Mouse (Mus musculus): Measurements from ENCODE around the gene Brd1. TPM values are rescaled to one million over a fixed set of nuclear protein-coding genes. Genes with fewer than 3 reads are reported as not detected.

Gene Brd1
- polyA plus RNA-seq, 1 experiment from 2014 or later = 12.0 TPM

DNA sequence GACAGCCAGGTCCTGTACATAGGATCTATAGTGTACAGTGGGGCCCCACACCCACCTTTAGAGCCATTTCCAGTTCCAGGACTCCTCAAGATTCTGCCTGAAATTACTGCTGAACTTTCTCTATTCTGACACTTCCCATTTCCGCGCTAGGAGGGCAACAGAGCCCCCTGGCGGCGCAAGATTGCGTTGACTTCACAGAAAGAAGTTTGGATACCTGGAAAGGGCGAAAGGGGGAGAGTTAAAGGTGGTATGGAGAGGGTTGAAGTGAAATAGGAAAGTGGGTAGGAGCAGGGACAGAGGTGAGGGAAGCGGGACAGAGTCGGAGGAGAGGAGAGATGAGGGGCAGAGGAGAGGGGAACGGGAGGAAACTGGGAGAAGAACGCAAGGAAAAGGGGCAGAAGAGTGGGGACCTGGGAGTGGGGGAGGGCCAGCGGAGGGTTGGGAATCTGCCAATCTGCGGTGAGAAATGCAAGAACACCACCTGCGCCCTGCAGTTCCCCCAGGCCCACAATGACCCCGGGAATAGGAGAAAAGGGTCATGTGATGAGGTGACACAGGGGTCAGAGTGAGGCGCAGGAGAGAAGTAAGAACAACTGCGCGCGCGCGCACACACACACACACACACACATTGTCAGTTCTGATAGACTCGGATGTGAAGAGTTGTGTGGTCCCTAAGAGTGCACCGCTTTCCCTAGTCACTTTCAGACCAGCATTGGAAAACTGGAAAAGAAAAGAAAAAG is 71.8 kb downstream of the Brd1 start:
- 0 out of 2 replicates have a peak, but pooled peaks cover 4% of the 10 kb centered on the region for H3K27me3 ChIP-seq (ENCODE audit: control insufficient read depth, insufficient read depth, low read length)
- peak overlapping the region; percentile 43 for H3K4me2 ChIP-seq (ENCODE audit: low read depth, low read length)
- H3K27ac ChIP-seq (ENCODE audit: low read length) = no peak overlapping the region
- no peaks in the 10 kb centered on the region for H3K4me1 ChIP-seq (ENCODE audit: control insufficient read depth, insufficient read depth, low read length)
- 6% methylated on average over 22 of the region's 22 CpGs for WGBS
- H3K4me3 ChIP-seq (ENCODE audit: low read length) = no peak overlapping the region
- no peaks in the 10 kb centered on the region for H3K36me3 ChIP-seq (ENCODE audit: control insufficient read depth, insufficient read depth)
- peak; percentile 6; the same call in 1 of the 2 replicates for ATAC-seq (replicated peaks; ENCODE audit: extremely low read depth, insufficient read depth, low FRiP score)
- H3K9ac ChIP-seq (ENCODE audit: low read length) = no peak overlapping the region
- H3K9me3 ChIP-seq (replicated peaks; ENCODE audit: control insufficient read depth, low read length) = no peaks in the 10 kb centered on the region

- no peak overlapping the region for H3K4me3 ChIP-seq (ENCODE audit: low read length)
- H3K4me2 ChIP-seq (ENCODE audit: low read depth, low read length) = 0 out of 2 replicates have a peak overlapping the region, but pooled peaks have one; percentile 4
- no peak for ATAC-seq (replicated peaks; ENCODE audit: extremely low read depth, insufficient read depth, low FRiP score)
- no peak overlapping the region for H3K9ac ChIP-seq (ENCODE audit: low read length)
- 0 out of 2 replicates have a peak, but pooled peaks cover 4% of the 10 kb centered on the region for H3K27me3 ChIP-seq (ENCODE audit: control insufficient read depth, insufficient read depth, low read length)
- no peak overlapping the region for H3K27ac ChIP-seq (ENCODE audit: low read length)
- no peaks in the 10 kb centered on the region for H3K9me3 ChIP-seq (replicated peaks; ENCODE audit: control insufficient read depth, low read length)
- H3K36me3 ChIP-seq (ENCODE audit: control insufficient read depth, insufficient read depth) = no peaks in the 10 kb centered on the region
- H3K4me1 ChIP-seq (ENCODE audit: control insufficient read depth, insufficient read depth, low read length) = no peaks in the 10 kb centered on the region
- 61% methylated on average over 3 of the region's 3 CpGs for WGBS
Measured at GRCm38 (mm10) chr15:88661654-88662053, 72.4 kb downstream of the Brd1 start.

- WGBS = 48% methylated on average over 5 of the region's 5 CpGs
- Histone ChIP-seq H3K4me3 (ENCODE audit: low read length) (no peak overlapping the region), H3K4me2 (ENCODE audit: low read depth, low read length) (no peak overlapping the region), H3K9ac (ENCODE audit: low read length) (no peak overlapping the region), H3K4me1 (ENCODE audit: control insufficient read depth, insufficient read depth, low read length) (no peaks in the 10 kb centered on the region), H3K27ac (ENCODE audit: low read length) (no peak overlapping the region), H3K9me3 (replicated peaks; ENCODE audit: control insufficient read depth, low read length) (no peaks in the 10 kb centered on the region), H3K36me3 (ENCODE audit: control insufficient read depth, insufficient read depth) (no peaks in the 10 kb centered on the region), H3K27me3 (ENCODE audit: control insufficient read depth, insufficient read depth, low read length) (peaks cover 5% of the 10 kb centered on the region; the same call in 1 of the 2 replicates)
- no peak for ATAC-seq (replicated peaks; ENCODE audit: extremely low read depth, insufficient read depth, low FRiP score)
Measured at GRCm38 (mm10) chr15:88652006-88652405, 82.0 kb downstream of the Brd1 start.

- no peak overlapping the region for H3K4me2 ChIP-seq (ENCODE audit: low read depth, low read length)
- H3K36me3 ChIP-seq (ENCODE audit: control insufficient read depth, insufficient read depth) = no peaks in the 10 kb centered on the region
- peaks cover 5% of the 10 kb centered on the region; the same call in 1 of the 2 replicates for H3K27me3 ChIP-seq (ENCODE audit: control insufficient read depth, insufficient read depth, low read length)
- no peak overlapping the region for H3K9ac ChIP-seq (ENCODE audit: low read length)
- H3K27ac ChIP-seq (ENCODE audit: low read length) = no peak overlapping the region
- no peaks in the 10 kb centered on the region for H3K4me1 ChIP-seq (ENCODE audit: control insufficient read depth, insufficient read depth, low read length)
- 21% methylated on average over 13 of the region's 13 CpGs for WGBS
- H3K4me3 ChIP-seq (ENCODE audit: low read length) = no peak overlapping the region
- no peak for ATAC-seq (replicated peaks; ENCODE audit: extremely low read depth, insufficient read depth, low FRiP score)
- H3K9me3 ChIP-seq (replicated peaks; ENCODE audit: control insufficient read depth, low read length) = no peaks in the 10 kb centered on the region
Measured at GRCm38 (mm10) chr15:88651019-88651418, 83.0 kb downstream of the Brd1 start.

Other genes starting within 250 kb of the Brd1 start
- gene Zdhhc25, start 133.9 kb downstream of the Brd1 start, polyA plus RNA-seq (2015; fragmentation: Nextera tagmentation; extraction: Ambion mirVana) = not detected in 2 replicates
- gene Zbed4, start 17.4 kb upstream of the Brd1 start, polyA plus RNA-seq (2015; fragmentation: Nextera tagmentation; extraction: Ambion mirVana) = 13.4 and 14.1 TPM in 2 replicates
- 10.1 and 11.1 TPM in 2 replicates for gene Alg12, start 85.1 kb upstream of the Brd1 start, polyA plus RNA-seq (2015; fragmentation: Nextera tagmentation; extraction: Ambion mirVana)
- 57.1 and 61.9 TPM in 2 replicates for gene Creld2, start 85.4 kb upstream of the Brd1 start, polyA plus RNA-seq (2015; fragmentation: Nextera tagmentation; extraction: Ambion mirVana)
- 69.8 and 70.4 TPM in 2 replicates for gene Pim3, start 128.0 kb upstream of the Brd1 start, polyA plus RNA-seq (2015; fragmentation: Nextera tagmentation; extraction: Ambion mirVana)
- gene Ttll8, start 220.2 kb upstream of the Brd1 start, polyA plus RNA-seq (2015; fragmentation: Nextera tagmentation; extraction: Ambion mirVana) = not detected in 2 replicates
- 0.05 and 0.24 TPM in 2 replicates for gene Mlc1, start 244.8 kb upstream of the Brd1 start, polyA plus RNA-seq (2015; fragmentation: Nextera tagmentation; extraction: Ambion mirVana)
- 77.6 and 85.3 TPM in 2 replicates for gene Mov10l1, start 248.7 kb upstream of the Brd1 start, polyA plus RNA-seq (2015; fragmentation: Nextera tagmentation; extraction: Ambion mirVana)